Mouse (Mus musculus) hindbrain, postnatal 0 days (tissue): ENCODE data around the gene Gskip. TPM values are rescaled to one million over a fixed set of nuclear protein-coding genes. Genes with fewer than 3 reads are reported as not detected.
A peak's percentile ranks its signal among the peaks of the same experiment; 100 is the strongest.

Source experiments
- ATAC-seq: fragments of 200-750 bp; cut with Nextera tagmentation; 2 replicates; pipeline ENCODE4 v1.8.0; 2017; ENCODE audit warnings: mild to moderate bottlenecking, moderate TSS enrichment, moderate library complexity
- DNase-seq: peaks from one replicate; pipeline ENCODE4 v3.0.0-alpha.2; 2015; ENCODE audit warnings: low spot score
- H3K27ac ChIP-seq: fragments of 300-500 bp; sonication (generic); 2 replicates; pipeline ENCODE4 v1.5.1; 2014; ENCODE audit warnings: mild to moderate bottlenecking
- H3K27me3 ChIP-seq: fragments of 300-500 bp; sonication (generic); 2 replicates; pipeline ENCODE4 v1.6.1; 2014; ENCODE audit warnings: low read length, mixed read lengths; ENCODE audit not compliant: insufficient read depth
- H3K36me3 ChIP-seq: fragments of 300-500 bp; sonication (generic); 2 replicates; pipeline ENCODE4 v1.6.1; 2014; ENCODE audit warnings: low read length, mixed read lengths; ENCODE audit not compliant: insufficient read depth
- H3K4me1 ChIP-seq: fragments of 300-500 bp; sonication (generic); 2 replicates; pipeline ENCODE4 v1.6.1; 2014; ENCODE audit warnings: antibody characterized with exemption, low read length, mixed read lengths; ENCODE audit not compliant: insufficient read depth
- H3K4me2 ChIP-seq: fragments of 300-500 bp; sonication (generic); 2 replicates; pipeline ENCODE4 v1.6.1; 2014; ENCODE audit warnings: low read depth, mild to moderate bottlenecking, low read length, moderate library complexity, mixed read lengths
- H3K4me3 ChIP-seq: fragments of 300-500 bp; sonication (generic); 2 replicates; pipeline ENCODE4 v1.5.1; 2014; ENCODE audit warnings: low read length
- H3K9ac ChIP-seq: fragments of 300-500 bp; sonication (generic); replicated peaks from 2 replicates; pipeline ENCODE4 v1.6.1; 2014; ENCODE audit warnings: mild to moderate bottlenecking, low read length, moderate library complexity, mixed read lengths
- H3K9me3 ChIP-seq: fragments of 300-500 bp; sonication (generic); 2 replicates; pipeline ENCODE4 v1.6.1; 2016; ENCODE audit warnings: low read length, mixed read lengths
- CTCF ChIP-seq: IDR thresholded peaks from 2 replicates; pipeline ENCODE4 v1.5.1; 2016; ENCODE audit warnings: antibody characterized with exemption, control low read depth, low read depth
- WGBS: fragments of 180-500 bp; shearing (Covaris S2); extraction: QIAGEN DNeasy Blood & Tissue Kit; methylation state at CpG from one replicate; pipeline ENCODE4 v1.1.7; 2014; 5-methylcytosine and 5-hydroxymethylcytosine counted together
- polyA plus RNA-seq: library from polyadenylated mRNA; unstranded; fragments of >200 nt; fragmentation: Nextera tagmentation; extraction: Ambion mirVana; gene quantifications from 2 replicates; pipeline ENCODE4 v1.2.1, GENCODE M21; 2015
- total RNA-seq: library from RNA; depleted of rRNA; stranded (reverse); fragments of >200 nt; gene quantifications from 2 replicates; pipeline ENCODE4 v1.2.3, GENCODE M21; 2014

Gene Gskip
- total and polyA plus RNA-seq, 2 experiments from 2014 or later = 12.1 to 19.8 TPM

DNA sequence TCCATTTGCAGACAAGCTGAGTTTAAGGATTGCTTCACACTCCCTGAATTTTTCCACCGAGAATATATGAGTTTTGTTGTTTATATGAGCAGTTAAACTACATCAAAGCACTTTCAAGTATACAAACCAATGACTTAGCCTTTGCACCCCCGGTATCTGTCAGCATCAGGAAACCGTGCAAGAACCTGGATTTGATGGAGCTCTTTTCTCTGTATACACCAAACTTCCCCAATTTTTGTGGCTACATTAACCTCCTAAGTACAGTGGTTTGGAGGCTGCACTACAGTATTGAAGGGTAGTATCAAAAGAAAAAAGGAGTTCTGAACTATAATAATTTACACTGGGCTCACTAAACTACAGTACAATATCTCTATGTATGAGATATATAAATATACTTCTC, 5.9 kb upstream of the Gskip start:
- no peak overlapping the region for H3K27ac ChIP-seq
- H3K4me3 ChIP-seq = no peak overlapping the region
- H3K27me3 ChIP-seq = no peaks in the 10 kb centered on the region
- no peak overlapping the region for H3K9ac ChIP-seq
- no peak for TF ChIP-seq CTCF
- H3K4me2 ChIP-seq = no peak overlapping the region
- DNase-seq (no peak), ATAC-seq (no peak)
- H3K4me1 ChIP-seq = peaks cover 6% of the 10 kb centered on the region
- H3K9me3 ChIP-seq = no peaks in the 10 kb centered on the region
- H3K36me3 ChIP-seq = peaks cover 8% of the 10 kb centered on the region; the same call in 1 of the 2 replicates
- 93% methylated on average over 3 of the region's 3 CpGs for WGBS

DNA sequence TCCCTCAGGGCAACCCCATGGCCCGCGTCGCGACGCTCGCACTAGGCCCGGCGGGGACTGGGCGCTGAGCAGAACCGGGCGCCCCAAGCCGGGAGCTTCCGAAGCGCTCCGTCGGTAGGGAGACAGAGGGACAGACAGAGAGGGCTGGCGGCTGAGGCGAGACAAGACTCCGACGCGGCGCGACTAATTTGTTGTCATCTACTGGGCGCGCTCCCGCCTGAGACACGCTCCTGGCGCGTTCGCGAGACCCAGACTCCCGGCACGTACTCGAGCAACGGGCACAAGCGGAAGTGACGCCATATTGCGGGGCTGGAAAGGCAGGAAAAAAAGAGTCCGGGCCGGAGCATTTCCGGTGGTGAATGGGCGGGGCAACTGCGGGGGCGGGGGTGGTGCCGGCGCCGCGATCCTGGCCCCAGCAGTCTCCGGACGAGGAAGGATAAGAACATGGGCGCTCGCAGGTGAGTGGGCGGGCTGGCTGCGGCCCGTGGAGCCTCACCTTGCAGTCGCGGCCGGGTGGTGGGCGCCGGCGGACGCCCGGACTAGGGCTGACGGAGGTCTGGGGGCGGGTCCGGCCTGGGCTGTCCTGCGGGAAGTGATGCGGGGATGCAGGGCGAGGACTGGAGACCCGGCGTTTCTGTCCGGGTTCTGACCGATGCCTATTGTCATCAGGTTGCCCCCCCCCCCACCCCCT, 517 bp downstream of the Gskip start, which contains the start of gene Atg2b:
Gene Atg2b (minus strand): TSS at position 211 of the 691 bp plus-strand sequence.
- DNase-seq (peak; percentile 99), ATAC-seq (peak; percentile 96)
- Histone ChIP-seq H3K27me3 (no peaks in the 10 kb centered on the region), H3K4me3 (peak within 1 kb of the TSS; percentile 98), H3K36me3 (no peaks in the 10 kb centered on the region), H3K9me3 (no peaks in the 10 kb centered on the region), H3K4me2 (peak within 1 kb of the TSS; percentile 86), H3K4me1 (peaks cover 16% of the 10 kb centered on the region), H3K27ac (peak within 1 kb of the TSS; percentile 93), H3K9ac (peak within 1 kb of the TSS; percentile 91)
- no peak for TF ChIP-seq CTCF
- WGBS = under 1% methylated on average over 72 of the region's 73 CpGs

DNA sequence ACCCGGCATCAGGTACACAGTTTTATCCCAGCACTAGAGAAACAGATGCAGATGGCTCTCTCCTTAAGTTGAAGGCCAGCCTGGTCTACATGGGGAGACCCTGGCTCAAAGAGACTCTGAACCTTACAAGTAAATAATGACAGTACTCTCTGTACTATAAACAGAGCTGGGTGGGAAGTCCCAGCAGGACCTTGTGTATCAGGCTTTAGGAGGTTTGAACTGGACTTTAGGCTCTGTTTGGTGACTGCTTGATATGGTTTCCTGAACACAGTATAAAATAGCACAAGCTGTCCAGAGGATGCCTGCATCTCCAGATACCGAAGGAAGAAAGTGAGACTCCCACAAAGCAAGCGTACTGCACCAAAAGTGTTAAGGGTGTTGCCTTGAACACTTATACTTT, 2.2 kb downstream of the Gskip start:
- WGBS = 92% methylated on average over 3 of the region's 3 CpGs
- no peak for ATAC-seq
- peaks cover 16% of the 10 kb centered on the region for H3K4me1 ChIP-seq
- H3K27me3 ChIP-seq = no peaks in the 10 kb centered on the region
- H3K27ac ChIP-seq = no peak overlapping the region
- no peak for TF ChIP-seq CTCF
- H3K9me3 ChIP-seq = no peaks in the 10 kb centered on the region
- H3K36me3 ChIP-seq = no peaks in the 10 kb centered on the region; the same call in 1 of the 2 replicates
- H3K9ac ChIP-seq = 0 out of 2 replicates have a peak overlapping the region, but pooled peaks have one; percentile 1
- no peak overlapping the region for H3K4me3 ChIP-seq
- peak overlapping the region; percentile 71 for H3K4me2 ChIP-seq
- DNase-seq = no peak

DNA sequence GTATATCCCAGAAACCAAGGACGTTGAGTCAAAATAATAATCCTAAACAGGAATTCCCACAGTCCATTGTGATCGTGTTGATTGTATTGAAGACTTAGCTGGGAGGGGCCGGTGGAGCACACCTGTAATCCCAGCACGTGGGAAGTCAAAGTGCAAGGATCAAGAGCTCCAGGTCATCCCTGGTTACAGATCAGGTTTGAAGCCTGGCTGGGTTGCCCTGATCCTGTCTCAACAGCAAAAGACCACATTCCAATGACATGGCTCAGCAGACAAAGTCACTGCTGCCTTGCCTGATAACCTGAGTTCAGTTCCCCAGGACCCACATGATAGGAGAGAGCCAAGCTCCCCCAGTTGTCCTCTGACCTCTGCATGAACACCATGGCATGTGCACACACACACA, 2.8 kb downstream of the Gskip start:
- Histone ChIP-seq H3K27me3 (no peaks in the 10 kb centered on the region), H3K4me1 (peaks cover 16% of the 10 kb centered on the region), H3K4me3 (no peak overlapping the region), H3K4me2 (no peak overlapping the region), H3K9ac (no peak overlapping the region), H3K27ac (no peak overlapping the region), H3K36me3 (no peaks in the 10 kb centered on the region; the same call in none of the 2 replicates), H3K9me3 (no peaks in the 10 kb centered on the region)
- DNase-seq (no peak), ATAC-seq (no peak)
- WGBS = 90% methylated on average over 4 of the region's 4 CpGs
- no peak for TF ChIP-seq CTCF

DNA sequence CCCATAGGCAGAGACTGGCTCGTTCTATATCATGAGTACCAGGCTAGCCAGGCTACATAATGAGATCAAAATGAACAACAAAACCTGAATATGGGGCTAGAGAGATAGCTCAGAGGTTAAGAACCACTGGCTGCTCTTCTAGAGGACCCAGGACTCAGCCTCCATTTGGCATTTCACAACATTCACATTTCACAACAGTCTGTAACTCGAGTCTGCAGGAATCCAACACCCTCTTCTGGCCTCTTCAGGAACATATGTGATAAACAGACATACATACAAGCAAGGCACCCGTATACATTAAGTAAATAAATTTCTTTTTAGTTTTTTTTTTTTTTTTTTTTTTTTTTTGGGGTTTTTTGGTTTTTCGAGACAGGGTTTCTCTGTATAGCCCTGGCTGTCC, 3.9 kb downstream of the Gskip start:
- DNase-seq = no peak
- Histone ChIP-seq H3K4me2 (no peak overlapping the region), H3K27ac (no peak overlapping the region), H3K4me3 (no peak overlapping the region), H3K36me3 (no peaks in the 10 kb centered on the region; the same call in none of the 2 replicates), H3K9ac (no peak overlapping the region), H3K9me3 (no peaks in the 10 kb centered on the region), H3K27me3 (no peaks in the 10 kb centered on the region), H3K4me1 (peaks cover 12% of the 10 kb centered on the region)
- ATAC-seq = no peak
- WGBS = 87% methylated on average over 3 of the region's 4 CpGs
- no peak for TF ChIP-seq CTCF

DNA sequence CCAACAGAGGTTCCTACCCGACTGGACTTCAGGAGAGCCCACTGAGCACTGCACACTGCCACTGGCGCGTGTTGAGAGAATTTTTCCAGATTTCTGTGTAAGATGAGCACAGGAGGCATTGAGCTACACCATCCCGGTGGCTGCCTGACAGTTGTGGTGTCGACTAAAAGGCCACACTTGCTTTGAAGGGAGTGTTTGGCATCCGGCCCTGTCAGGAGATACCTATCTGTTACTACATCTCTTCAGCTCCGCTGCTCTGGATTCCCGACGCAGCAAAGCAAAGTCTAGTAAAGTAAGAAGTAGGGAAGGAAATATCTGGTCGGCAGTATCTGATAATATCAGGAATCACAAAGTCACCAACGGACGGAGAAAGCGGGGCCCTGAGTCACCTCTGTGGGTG, 4.8 kb downstream of the Gskip start:
- H3K4me1 ChIP-seq = peaks cover 7% of the 10 kb centered on the region; the same call in 1 of the 2 replicates
- no peak overlapping the region for H3K27ac ChIP-seq
- no peak overlapping the region for H3K4me3 ChIP-seq
- H3K36me3 ChIP-seq = no peaks in the 10 kb centered on the region; the same call in none of the 2 replicates
- H3K9ac ChIP-seq = no peak overlapping the region
- no peaks in the 10 kb centered on the region for H3K9me3 ChIP-seq
- 94% methylated on average over 13 of the region's 13 CpGs for WGBS
- TF ChIP-seq CTCF = no peak
- DNase-seq (no peak), ATAC-seq (no peak)
- H3K27me3 ChIP-seq = no peaks in the 10 kb centered on the region
- no peak overlapping the region for H3K4me2 ChIP-seq

DNA sequence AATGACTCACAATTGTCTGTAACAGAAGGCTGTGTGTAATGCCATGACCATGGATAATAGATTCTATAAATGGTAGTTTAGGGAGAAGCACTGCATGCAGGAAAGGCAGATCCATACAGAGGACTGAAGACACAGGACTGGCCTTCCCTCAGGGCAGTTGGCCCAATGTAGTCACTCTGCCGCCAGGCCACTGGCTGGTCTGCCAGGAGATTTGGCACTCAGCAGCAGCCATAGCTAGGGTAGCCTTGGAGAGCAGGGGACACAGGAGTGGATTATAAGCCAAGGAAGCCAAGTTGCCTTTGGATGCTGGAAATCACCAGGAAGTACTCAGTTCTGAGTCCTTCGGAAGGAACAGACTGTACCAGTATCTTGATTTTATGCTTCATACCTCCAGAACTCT, 9.4 kb downstream of the Gskip start:
- no peak for TF ChIP-seq CTCF
- Histone ChIP-seq H3K9ac (no peak overlapping the region), H3K36me3 (no peaks in the 10 kb centered on the region; the same call in none of the 2 replicates), H3K4me3 (no peak overlapping the region), H3K4me1 (no peaks in the 10 kb centered on the region), H3K4me2 (no peak overlapping the region), H3K9me3 (no peaks in the 10 kb centered on the region), H3K27me3 (no peaks in the 10 kb centered on the region), H3K27ac (no peak overlapping the region)
- ATAC-seq = no peak
- WGBS = 90% methylated on average over 2 of the region's 2 CpGs
- DNase-seq = no peak
